Mouse (Mus musculus) liver, embryonic 15.5 days (tissue): ENCODE results near the gene Gpr62. TPM values are rescaled to one million over a fixed set of nuclear protein-coding genes. Genes with fewer than 3 reads are reported as not detected.
A peak's percentile ranks its signal among the peaks of the same experiment; 100 is the strongest.

Source experiments
- ATAC-seq: fragments of 200-750 bp; cut with Nextera tagmentation; 2 replicates; pipeline ENCODE4 v1.8.0; 2017; ENCODE audit warnings: moderate number of reproducible peaks, mild to moderate bottlenecking, moderate library complexity; ENCODE audit not compliant: insufficient read depth
- H3K27ac ChIP-seq: fragments of 300-500 bp; sonication (generic); replicated peaks from 2 replicates; pipeline ENCODE4 v1.5.1; 2015; ENCODE audit warnings: mild to moderate bottlenecking, inconsistent platforms
- H3K27me3 ChIP-seq: fragments of 300-500 bp; sonication (generic); 2 replicates; pipeline ENCODE4 v1.6.1; 2015; ENCODE audit warnings: mild to moderate bottlenecking, inconsistent platforms
- H3K36me3 ChIP-seq: fragments of 300-500 bp; sonication (generic); replicated peaks from 2 replicates; pipeline ENCODE4 v1.6.1; 2015; ENCODE audit warnings: moderate library complexity, mild to moderate bottlenecking, inconsistent platforms
- H3K4me1 ChIP-seq: fragments of 300-500 bp; sonication (generic); replicated peaks from 2 replicates; pipeline ENCODE4 v1.6.1; 2015; ENCODE audit warnings: inconsistent platforms
- H3K4me2 ChIP-seq: fragments of 300-500 bp; sonication (generic); 2 replicates; pipeline ENCODE4 v1.6.1; 2015; ENCODE audit warnings: moderate library complexity, mild to moderate bottlenecking, inconsistent platforms
- H3K4me3 ChIP-seq: fragments of 300-500 bp; sonication (generic); replicated peaks from 2 replicates; pipeline ENCODE4 v1.5.1; 2015; ENCODE audit warnings: mild to moderate bottlenecking, inconsistent platforms
- H3K9ac ChIP-seq: fragments of 300-500 bp; sonication (generic); 2 replicates; pipeline ENCODE4 v1.6.1; 2015; ENCODE audit warnings: moderate library complexity, mild to moderate bottlenecking, inconsistent platforms
- H3K9me3 ChIP-seq: fragments of 300-500 bp; sonication (generic); replicated peaks from 2 replicates; pipeline ENCODE4 v1.6.1; 2016; ENCODE audit warnings: inconsistent platforms
- WGBS: fragments of 180-500 bp; shearing (Covaris S2); methylation state at CpG from one replicate; pipeline ENCODE4 v1.1.7; 2015; ENCODE audit warnings: mixed read lengths; ENCODE audit not compliant: insufficient replicate concordance; 5-methylcytosine and 5-hydroxymethylcytosine counted together
- polyA plus RNA-seq: library from polyadenylated mRNA; unstranded; fragments of >200 nt; fragmentation: Nextera tagmentation; extraction: Ambion mirVana; gene quantifications from 2 replicates; pipeline ENCODE4 v1.2.1, GENCODE M21; 2015

The Gpr62 gene
- polyA plus RNA-seq, 1 experiment from 2014 or later, result not detected

GRCm38 (mm10) chr9:106474456-106474855, 8.7 kb upstream of the Gpr62 start:
- H3K4me3 ChIP-seq, result no peak overlapping the region
- H3K36me3 ChIP-seq, result no peaks in the 10 kb centered on the region
- peaks cover 47% of the 10 kb centered on the region for H3K4me1 ChIP-seq
- no peaks in the 10 kb centered on the region for H3K9me3 ChIP-seq
- 4% methylated on average over 6 of the region's 6 CpGs for WGBS
- no peak overlapping the region for H3K27ac ChIP-seq
- no peak overlapping the region for H3K9ac ChIP-seq
- no peak overlapping the region for H3K4me2 ChIP-seq
- ATAC-seq, result no peak
- H3K27me3 ChIP-seq, result no peaks in the 10 kb centered on the region

GRCm38 (mm10) chr9:106473753-106474105, 8.0 kb upstream of the Gpr62 start:
- H3K9ac ChIP-seq, result no peak overlapping the region
- H3K36me3 ChIP-seq, result no peaks in the 10 kb centered on the region
- peaks cover 50% of the 10 kb centered on the region for H3K4me1 ChIP-seq
- 67% methylated on average over 5 of the region's 5 CpGs for WGBS
- no peaks in the 10 kb centered on the region for H3K9me3 ChIP-seq
- H3K4me2 ChIP-seq, result no peak overlapping the region
- H3K27me3 ChIP-seq, result no peaks in the 10 kb centered on the region
- H3K4me3 ChIP-seq, result no peak overlapping the region
- ATAC-seq, result no peak
- H3K27ac ChIP-seq, result no peak overlapping the region

- Histone ChIP-seq H3K27ac (no peak overlapping the region), H3K4me3 (no peak overlapping the region), H3K4me1 (peaks cover 48% of the 10 kb centered on the region), H3K36me3 (no peaks in the 10 kb centered on the region), H3K9ac (no peak overlapping the region), H3K4me2 (no peak overlapping the region), H3K9me3 (no peaks in the 10 kb centered on the region), H3K27me3 (no peaks in the 10 kb centered on the region)
- 72% methylated on average over 16 of the region's 16 CpGs for WGBS
- no peak for ATAC-seq
Measured at GRCm38 (mm10) chr9:106473081-106473752, 7.5 kb upstream of the Gpr62 start.

- no peak for ATAC-seq
- WGBS, result 56% methylated on average over 4 of the region's 4 CpGs
- no peak overlapping the region for H3K4me2 ChIP-seq
- no peak overlapping the region for H3K4me3 ChIP-seq
- H3K9me3 ChIP-seq, result no peaks in the 10 kb centered on the region
- H3K36me3 ChIP-seq, result no peaks in the 10 kb centered on the region
- no peak overlapping the region for H3K9ac ChIP-seq
- peaks cover 39% of the 10 kb centered on the region for H3K4me1 ChIP-seq
- H3K27ac ChIP-seq, result no peak overlapping the region
- H3K27me3 ChIP-seq, result no peaks in the 10 kb centered on the region
Measured at GRCm38 (mm10) chr9:106472321-106472720, 6.6 kb upstream of the Gpr62 start.

- peaks cover 37% of the 10 kb centered on the region for H3K4me1 ChIP-seq
- H3K27ac ChIP-seq, result no peak overlapping the region
- H3K4me3 ChIP-seq, result no peak overlapping the region
- H3K9ac ChIP-seq, result no peak overlapping the region
- no peaks in the 10 kb centered on the region for H3K9me3 ChIP-seq
- WGBS, result 73% methylated on average over 5 of the region's 5 CpGs
- ATAC-seq, result no peak
- no peak overlapping the region for H3K4me2 ChIP-seq
- no peaks in the 10 kb centered on the region for H3K36me3 ChIP-seq
- H3K27me3 ChIP-seq, result peaks cover 3% of the 10 kb centered on the region
Measured at GRCm38 (mm10) chr9:106471892-106472291, 6.2 kb upstream of the Gpr62 start.

- peaks cover 10% of the 10 kb centered on the region for H3K27me3 ChIP-seq
- no peak overlapping the region for H3K9ac ChIP-seq
- H3K4me2 ChIP-seq, result no peak overlapping the region
- 65% methylated on average over 14 of the region's 14 CpGs for WGBS
- H3K27ac ChIP-seq, result no peak overlapping the region
- no peaks in the 10 kb centered on the region for H3K9me3 ChIP-seq
- peaks cover 31% of the 10 kb centered on the region for H3K4me1 ChIP-seq
- no peak for ATAC-seq
- no peak overlapping the region for H3K4me3 ChIP-seq
- H3K36me3 ChIP-seq, result no peaks in the 10 kb centered on the region
Measured at GRCm38 (mm10) chr9:106470991-106471750, 5.4 kb upstream of the Gpr62 start.

- ATAC-seq, result no peak
- Histone ChIP-seq H3K4me1 (peaks cover 18% of the 10 kb centered on the region), H3K9me3 (no peaks in the 10 kb centered on the region), H3K4me2 (no peak overlapping the region), H3K36me3 (no peaks in the 10 kb centered on the region), H3K27me3 (peaks cover 24% of the 10 kb centered on the region), H3K9ac (no peak overlapping the region), H3K4me3 (no peak overlapping the region), H3K27ac (no peak overlapping the region)
- WGBS, result 28% methylated on average over 9 of the region's 9 CpGs
Measured at GRCm38 (mm10) chr9:106469776-106470175, 4.0 kb upstream of the Gpr62 start.

- peaks cover 18% of the 10 kb centered on the region for H3K4me1 ChIP-seq
- ATAC-seq, result no peak
Measured at GRCm38 (mm10) chr9:106469317-106469716, 3.6 kb upstream of the Gpr62 start.

GRCm38 (mm10) chr9:106467746-106468145, 2.0 kb upstream of the Gpr62 start:
- no peak overlapping the region for H3K9ac ChIP-seq
- 69% methylated on average over 7 of the region's 7 CpGs for WGBS
- peaks cover 43% of the 10 kb centered on the region for H3K27me3 ChIP-seq
- H3K4me2 ChIP-seq, result no peak overlapping the region
- peaks cover 12% of the 10 kb centered on the region for H3K4me1 ChIP-seq
- no peak for ATAC-seq
- H3K9me3 ChIP-seq, result no peaks in the 10 kb centered on the region
- H3K36me3 ChIP-seq, result no peaks in the 10 kb centered on the region
- no peak overlapping the region for H3K4me3 ChIP-seq
- no peak overlapping the region for H3K27ac ChIP-seq

More at GRCm38 (mm10) chr9:106469317-106469716, 3.6 kb upstream of the Gpr62 start:
- H3K9ac ChIP-seq, result no peak overlapping the region
- WGBS, result 32% methylated on average over 6 of the region's 6 CpGs
- H3K4me3 ChIP-seq, result no peak overlapping the region
- H3K4me2 ChIP-seq, result no peak overlapping the region
- H3K36me3 ChIP-seq, result no peaks in the 10 kb centered on the region
- H3K27ac ChIP-seq, result no peak overlapping the region
- no peaks in the 10 kb centered on the region for H3K9me3 ChIP-seq
- peaks cover 28% of the 10 kb centered on the region for H3K27me3 ChIP-seq

GRCm38 (mm10) chr9:106466721-106467120, 983 bp upstream of the Gpr62 start:
- peaks cover 12% of the 10 kb centered on the region for H3K4me1 ChIP-seq
- H3K27ac ChIP-seq, result no peak overlapping the region
- no peak overlapping the region for H3K4me2 ChIP-seq
- no peaks in the 10 kb centered on the region for H3K36me3 ChIP-seq
- no peak overlapping the region for H3K4me3 ChIP-seq
- WGBS, result 72% methylated on average over 6 of the region's 6 CpGs
- H3K9me3 ChIP-seq, result no peaks in the 10 kb centered on the region
- ATAC-seq, result no peak
- H3K27me3 ChIP-seq, result peaks cover 43% of the 10 kb centered on the region
- no peak overlapping the region for H3K9ac ChIP-seq

GRCm38 (mm10) chr9:106464751-106465541, 792 bp downstream of the Gpr62 start:
- H3K9me3 ChIP-seq, result no peaks in the 10 kb centered on the region
- ATAC-seq, result peak; percentile 32
- peak overlapping the region; percentile 50 for H3K4me3 ChIP-seq
- H3K4me2 ChIP-seq, result peak overlapping the region; percentile 72
- peaks cover 43% of the 10 kb centered on the region for H3K27me3 ChIP-seq
- H3K27ac ChIP-seq, result no peak overlapping the region
- H3K36me3 ChIP-seq, result no peaks in the 10 kb centered on the region
- peaks cover 12% of the 10 kb centered on the region for H3K4me1 ChIP-seq
- WGBS, result 3% methylated on average over 98 of the region's 99 CpGs
- no peak overlapping the region for H3K9ac ChIP-seq
